Mouse (Mus musculus): ENCODE data around the gene Pcyt1a.
A peak's percentile ranks its signal among the peaks of the same experiment; 100 is the strongest.
"Not testable (repeated sequence)": the region's sequence is repeated elsewhere in the genome, so short reads cannot be mapped to it uniquely, and the experiment has no call there.

Pcyt1a gene

DNA sequence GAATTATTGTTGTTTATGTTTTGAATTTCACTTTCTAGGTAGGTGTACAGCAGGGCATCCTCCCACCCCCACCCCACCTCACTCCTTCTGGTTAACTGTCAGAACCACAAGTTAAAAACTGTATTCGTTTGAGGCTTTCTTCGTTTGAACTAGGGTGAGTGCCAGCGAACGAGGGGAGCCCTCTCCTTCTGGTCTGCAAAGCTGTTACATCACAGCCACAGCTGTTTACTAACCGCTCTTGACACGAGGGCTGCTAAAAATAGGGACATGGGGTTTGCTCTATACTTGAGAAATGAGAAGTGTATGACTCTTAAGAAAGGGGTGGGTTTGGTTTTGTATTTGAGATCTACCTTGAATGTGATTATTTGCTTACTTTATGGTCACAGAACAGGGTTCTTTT lies 3.3 kb downstream of the Pcyt1a start:
- DNase-seq: no peak

DNA sequence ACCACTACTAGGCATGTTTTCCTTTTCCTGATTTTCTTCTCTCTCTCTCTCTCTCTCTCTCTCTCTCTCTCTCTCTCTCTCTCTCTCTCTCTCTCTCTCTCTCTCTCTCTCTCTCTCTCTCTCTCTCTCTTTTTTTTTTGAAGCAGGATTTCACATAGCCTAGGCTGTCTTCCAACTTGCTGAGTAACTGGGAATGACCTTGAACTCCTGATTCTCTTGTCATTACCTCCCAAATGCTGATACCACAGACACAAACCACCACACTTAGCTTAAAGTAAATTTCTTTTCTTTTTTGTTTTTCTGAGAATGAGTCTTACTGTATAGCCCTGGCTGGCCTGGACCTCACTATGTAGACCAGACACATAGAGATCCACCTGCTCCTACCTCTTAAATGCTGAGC lies 4.0 kb downstream of the Pcyt1a start:
- no peak for DNase-seq

DNA sequence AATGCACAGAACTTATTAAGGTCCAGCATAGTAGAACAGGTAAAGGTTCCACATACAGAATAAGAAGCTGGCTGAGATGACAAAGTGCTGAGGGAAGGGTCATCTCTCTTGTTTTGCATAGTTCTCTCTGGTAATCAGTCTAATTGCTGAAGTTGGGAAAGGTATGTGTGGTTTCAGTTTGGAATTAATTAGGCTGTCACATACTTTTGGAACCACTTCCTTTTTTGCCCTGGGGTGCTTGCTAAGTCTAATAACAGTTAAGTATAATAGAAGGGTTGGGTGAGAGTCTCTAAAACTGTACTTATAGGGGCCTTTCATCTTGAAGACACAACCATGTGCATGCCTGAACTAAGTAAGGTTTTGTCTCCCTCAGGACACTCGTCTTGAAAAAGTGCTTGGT lies 5.9 kb downstream of the Pcyt1a start:
- DNase-seq: no peak

DNA sequence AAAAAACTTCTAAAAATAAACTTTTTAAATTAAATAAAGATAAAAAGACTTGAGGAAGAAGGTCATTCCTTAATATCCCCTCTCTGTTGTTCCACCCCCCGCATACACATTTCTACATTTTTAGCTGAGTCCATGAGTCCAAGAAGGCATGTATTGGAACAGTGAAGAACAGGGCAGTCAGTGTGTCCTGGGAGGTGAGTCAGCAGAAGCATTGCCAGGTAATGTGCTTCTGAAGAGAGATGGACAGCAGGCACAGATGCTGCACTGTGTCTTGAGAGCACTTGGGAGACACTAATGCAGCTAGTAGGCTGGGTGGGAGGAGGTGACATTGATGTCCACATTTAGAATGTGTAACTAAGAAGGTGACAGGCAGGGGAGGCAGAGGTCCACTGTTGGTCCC lies 6.5 kb downstream of the Pcyt1a start:
- DNase-seq: no peak

DNA sequence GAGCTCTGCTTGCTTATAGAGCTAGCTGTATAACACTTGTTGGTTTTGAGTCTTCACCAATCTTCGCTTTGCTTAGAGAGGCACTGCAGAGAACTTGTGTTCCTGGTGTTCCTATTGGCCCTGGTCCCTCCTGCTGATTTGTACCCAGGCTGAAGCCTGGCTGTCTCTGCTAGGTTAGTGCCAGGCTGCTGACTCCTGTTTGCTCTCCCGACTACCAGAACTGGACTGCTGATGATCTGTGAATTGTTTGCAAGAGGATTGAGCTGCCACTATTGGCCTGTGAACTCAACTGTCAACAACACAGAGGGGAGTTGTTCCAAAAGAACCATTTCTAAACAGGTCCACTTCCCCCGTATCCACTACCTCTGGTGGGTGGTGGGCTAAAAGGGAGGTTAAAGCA lies 10.7 kb downstream of the Pcyt1a start:
- no peak for DNase-seq

DNA sequence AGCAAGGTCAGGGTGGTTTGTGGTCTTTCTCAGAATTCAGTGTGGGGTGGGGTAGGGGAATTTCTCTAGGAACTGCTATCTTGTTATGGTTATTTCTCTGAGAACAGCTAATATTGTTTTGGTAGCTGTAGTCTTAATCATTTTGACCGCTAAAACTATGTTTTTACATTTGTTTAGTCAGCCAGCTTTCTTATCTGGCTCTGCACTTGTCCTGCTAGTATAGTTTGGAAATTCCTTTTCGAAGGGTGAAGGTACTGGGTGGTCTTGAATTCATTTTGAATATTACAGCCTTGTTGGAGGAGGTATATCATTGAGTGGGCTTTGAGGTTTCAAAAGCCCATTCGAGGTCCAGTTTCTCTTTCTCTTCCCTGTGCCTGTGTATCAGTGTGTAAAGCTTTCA lies 13.9 kb downstream of the Pcyt1a start:
- DNase-seq: not testable (repeated sequence)

DNA sequence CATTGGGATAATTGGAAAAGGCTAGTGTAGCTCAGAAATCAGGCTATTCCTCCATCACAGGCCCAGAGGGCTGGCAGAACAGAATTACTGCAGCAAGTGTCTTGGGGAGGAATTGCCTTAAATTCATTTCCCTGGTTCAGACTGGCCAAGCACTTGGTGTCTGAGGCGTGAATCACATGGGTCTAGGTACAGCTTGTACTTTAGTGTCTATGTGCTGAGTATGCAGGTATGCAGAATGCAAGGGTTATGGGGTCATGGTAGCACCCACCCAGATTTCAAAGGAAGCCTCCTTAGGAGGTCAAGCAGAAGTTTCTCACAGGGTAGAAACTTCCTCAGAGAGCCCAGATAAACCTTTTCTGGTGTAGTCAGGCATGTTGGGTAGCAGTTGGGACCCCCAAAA lies 14.8 kb downstream of the Pcyt1a start:
- no peak for DNase-seq

DNA sequence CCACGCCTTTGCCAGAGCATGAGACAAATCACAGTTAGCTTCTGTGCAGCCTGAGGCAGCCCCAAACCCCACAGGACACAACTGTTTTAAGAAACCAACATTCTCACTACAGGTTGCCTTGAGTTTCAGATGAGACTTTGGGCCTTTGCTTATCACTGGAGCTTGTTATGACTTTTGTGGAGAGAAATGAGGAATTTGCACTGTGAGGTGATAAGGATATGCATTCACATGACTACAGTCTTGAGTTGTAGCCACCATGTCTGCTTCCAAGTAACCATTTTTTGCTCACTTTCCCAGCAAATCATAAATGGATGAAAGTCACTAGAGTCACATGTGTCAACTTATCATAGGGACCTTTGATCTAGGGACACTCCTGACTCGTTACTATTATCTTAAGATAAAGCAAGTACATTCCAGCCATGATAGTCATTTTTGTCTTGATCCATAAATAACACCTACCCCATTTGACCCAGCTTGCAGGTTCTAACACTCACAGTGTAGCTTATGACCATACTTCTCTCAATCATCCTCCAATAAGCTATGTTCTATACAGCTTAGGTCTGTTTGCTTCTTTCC lies 15.9 kb downstream of the Pcyt1a start:
- no peak for DNase-seq

DNA sequence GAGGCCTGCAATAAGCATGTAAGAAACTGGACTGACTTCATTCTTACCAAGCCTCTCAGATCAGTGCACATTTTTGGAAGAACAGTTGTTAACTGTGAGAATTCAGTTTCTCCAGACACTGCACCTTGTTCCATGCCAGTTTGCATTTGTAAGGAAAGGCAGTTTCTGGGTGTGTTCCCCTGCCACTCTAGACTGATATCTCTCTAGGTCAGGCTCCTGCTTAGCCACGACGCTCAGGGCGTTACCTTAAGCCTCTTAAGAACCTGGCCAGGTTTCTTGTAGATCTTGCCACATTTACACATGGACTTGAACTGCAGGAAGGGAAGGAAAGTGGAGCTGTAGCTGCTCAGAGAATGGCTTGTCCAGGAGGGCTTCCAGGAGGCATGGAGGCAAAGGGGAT lies 18.9 kb downstream of the Pcyt1a start:
- DNase-seq: no peak

DNA sequence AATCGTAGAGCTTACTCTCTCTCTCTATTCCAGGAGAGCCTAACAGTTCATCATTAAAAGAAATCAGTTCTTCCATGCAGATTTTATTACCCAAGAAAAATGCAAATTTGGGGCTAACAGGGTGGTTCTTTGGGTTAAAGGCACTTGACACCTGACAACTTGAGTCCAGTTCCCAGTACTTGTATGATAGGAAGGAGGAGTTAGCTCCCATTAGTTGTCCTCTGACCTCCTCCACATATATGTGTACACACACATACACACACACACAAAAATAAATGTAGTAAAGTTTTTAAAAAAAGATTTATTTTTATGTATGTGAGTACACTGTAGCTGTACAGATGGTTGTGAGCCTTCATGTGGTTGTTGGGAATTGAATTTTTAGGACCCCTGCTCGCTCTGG lies 19.4 kb downstream of the Pcyt1a start:
- no peak for DNase-seq

DNA sequence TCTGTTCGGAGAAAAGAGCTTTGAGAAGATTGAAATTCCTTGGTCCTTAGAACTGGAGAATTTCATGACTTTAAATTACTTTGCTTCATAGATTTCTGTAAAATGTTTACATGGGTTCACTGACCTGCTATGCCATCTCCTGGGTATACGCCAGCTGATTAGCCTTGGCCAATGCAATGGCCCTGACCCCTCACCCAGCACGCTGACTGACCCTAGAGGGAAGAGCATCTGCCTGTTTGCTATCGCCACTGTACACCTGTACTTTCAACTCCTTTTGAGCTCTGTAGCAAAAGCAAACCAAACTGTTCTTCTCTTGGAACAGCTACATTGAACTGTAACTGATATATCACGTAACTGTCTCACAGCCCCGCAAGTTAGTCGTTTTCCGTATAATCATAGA lies 22.4 kb downstream of the Pcyt1a start:
- no peak for DNase-seq

DNA sequence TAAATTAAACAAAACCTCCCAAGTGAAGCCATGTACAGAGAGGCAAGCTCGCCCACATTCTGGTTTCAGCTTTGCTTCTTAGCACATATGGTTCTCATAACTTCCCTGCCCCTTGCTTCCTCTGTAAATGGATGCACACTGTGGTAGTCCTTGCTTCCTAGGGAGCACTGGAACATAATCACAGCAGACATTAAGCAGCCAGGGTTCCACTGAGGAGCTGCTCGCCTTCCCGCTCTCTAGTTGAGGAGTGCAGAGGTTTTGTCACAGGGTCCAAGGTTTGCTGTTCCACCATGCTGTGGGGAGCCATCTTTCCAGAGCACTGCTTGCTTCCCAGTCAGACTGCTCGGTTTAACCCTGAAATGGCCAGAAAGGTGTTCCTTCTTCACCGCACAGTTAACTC lies 23.9 kb downstream of the Pcyt1a start:
- no peak for DNase-seq

DNA sequence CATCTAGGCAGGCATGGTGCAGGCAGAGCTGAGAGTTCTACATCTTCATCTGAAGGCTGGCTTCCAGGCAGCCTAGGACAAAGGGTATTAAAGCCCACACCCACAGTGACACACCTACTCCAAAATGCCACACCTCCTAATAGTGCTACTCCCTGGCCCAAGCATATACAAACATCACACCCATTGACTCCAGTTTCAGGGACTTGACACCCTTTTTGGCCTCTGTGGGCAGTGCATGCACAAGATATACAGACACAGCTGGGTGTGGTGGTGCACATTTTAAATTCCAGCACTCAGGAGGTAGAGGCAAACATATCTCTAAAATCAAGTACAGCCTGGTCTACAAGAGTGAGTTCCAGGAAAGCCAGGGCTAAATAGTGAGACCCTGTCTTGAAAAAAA lies 25.4 kb downstream of the Pcyt1a start:
- DNase-seq: no peak

DNA sequence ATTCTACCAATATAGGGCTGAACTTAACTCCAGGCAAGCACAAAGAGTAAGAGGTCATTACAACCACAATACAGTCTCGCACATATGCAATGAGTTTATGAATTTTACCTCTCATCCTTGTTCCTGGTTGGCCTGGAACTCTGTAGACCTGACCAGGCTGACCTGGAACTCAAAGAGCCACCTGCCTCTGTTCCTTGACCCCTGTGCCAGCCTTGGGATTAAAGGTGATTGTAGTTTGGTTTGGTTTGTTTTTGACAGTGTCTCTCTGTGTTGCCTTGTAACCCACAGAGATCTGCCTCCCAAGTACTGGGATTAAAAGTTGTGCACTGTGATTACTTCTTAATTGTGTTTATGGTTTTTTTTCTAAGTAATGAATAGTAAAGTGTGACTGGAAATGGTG lies 26.0 kb downstream of the Pcyt1a start:
- DNase-seq: no peak

DNA sequence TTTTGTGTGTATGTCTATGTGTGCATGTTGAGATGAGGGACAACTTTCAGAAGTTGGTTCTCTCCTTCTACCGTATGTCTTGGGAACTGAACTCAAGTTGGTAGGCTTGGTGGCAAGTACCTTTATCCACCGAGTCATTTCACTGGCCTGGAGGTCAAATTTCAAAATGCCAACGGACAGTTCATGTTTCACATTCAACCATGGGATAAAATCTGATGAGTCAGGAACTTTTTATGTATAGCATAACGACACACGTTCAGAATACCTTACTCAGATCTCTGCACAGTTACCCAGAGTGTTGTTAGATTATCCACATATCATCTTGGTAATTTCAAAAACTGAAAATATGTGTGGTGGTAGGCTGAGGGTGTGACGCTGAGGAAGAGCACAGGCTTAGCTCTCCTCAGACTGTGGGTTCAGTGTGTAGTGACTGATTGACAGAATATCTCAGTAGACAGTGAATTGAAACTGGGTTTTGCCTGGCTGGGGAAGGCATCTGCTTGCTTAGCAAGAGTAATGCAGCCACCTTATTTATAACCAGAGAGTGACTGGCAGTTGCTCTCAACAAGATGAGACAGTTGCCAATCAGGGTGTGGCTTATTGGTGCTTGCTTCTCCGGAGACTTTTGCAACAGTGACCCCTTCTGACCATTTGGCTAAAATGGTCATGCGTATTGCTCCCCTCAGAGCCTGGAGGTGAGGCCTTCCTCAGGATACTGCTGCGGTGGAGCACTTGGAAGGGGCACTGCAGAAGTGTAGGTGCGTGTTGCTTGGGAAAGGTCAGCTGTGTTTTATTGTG lies 27.1 kb downstream of the Pcyt1a start:
- DNase-seq: peak; percentile 46 to 68

DNA sequence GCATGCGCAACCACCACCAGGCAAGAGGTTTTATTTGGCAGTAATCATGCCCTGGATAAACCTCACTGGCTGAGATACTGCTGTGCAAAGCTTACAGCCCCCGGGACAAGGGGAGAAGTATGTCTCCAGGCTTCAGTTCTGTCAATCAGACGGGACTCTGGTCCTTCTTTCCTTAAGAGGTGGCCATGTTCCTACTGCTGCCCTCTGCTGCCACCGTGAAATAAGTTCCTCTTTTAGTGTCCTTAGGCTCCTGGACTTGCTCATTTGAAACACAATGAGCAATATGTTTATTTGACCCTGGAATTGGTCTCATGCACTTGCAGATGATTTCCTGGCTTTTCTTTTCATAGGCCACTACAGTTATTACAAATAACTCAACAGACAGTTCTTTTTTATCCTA lies 29.8 kb downstream of the Pcyt1a start:
- DNase-seq: no peak

DNA sequence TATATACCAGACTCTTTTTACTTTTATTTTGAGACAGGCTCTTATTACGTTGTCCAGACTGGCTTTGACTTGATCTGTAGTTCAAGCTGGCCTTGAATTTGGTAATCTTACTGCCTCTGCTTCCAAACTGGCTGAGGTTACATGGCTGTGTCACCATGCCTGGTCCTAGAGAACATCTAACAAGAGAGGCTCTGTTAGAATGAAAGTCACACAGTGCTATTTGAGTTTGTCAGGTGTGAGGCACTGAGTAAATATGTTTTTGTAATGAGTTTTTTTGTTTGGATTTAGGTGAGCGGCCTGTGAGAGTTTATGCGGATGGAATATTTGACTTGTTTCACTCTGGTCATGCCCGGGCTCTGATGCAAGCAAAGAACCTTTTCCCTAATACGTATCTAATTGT lies 31.0 kb downstream of the Pcyt1a start:
- DNase-seq: no peak

DNA sequence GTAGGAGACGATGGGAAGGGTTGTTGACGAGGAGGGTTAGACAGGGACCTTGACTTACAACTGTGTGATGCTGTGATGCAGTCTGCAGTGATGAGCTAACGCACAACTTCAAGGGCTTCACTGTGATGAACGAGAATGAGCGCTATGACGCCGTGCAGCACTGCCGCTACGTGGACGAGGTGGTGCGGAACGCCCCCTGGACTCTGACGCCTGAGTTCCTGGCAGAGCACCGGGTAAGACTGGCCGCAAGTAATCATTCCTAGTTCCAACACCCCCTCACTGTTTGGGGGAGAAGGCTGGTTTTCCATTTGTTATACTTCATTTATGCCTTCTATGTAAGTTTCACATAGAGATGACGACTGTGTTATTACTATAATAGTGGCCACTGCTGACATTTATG lies 32.2 kb downstream of the Pcyt1a start:
- no peak for DNase-seq

DNA sequence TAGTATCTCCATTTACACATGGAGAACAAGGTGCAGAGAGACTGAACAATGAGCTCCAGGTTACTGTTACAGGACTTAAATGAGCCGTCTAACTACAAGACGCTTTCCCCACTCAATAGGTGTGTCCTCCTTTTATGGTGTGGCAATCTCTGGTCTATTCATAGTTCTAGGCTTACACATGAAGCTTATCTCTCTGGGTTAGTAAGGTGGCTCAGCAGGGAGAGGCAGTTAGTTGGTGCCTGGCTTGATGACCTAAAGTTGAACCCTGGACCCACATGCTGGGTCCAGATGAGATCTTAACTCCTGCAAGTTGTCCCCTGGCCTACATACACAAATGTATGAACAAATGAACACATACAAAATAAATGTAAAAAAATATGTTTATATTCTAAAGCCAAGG lies 32.7 kb downstream of the Pcyt1a start:
- no peak for DNase-seq

DNA sequence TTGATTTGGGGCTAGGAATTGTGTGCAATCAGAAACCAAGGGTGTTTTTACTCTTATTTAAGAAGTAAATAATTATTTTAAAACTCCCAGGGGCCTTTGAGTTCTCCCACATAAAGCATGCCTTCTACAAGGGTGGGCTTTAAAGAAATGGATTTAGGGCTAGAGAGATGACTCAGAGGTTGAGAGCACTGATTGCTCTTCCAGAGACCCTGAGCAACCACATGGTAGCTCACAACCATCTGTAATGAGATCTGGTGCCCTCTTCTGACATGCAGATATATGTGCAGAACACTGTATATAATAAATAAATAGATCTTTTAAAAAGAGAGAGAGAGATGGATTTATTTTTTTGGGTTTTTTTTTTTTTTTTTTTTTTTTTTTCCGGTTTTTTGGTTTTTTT lies 34.2 kb downstream of the Pcyt1a start:
- DNase-seq: no peak

DNA sequence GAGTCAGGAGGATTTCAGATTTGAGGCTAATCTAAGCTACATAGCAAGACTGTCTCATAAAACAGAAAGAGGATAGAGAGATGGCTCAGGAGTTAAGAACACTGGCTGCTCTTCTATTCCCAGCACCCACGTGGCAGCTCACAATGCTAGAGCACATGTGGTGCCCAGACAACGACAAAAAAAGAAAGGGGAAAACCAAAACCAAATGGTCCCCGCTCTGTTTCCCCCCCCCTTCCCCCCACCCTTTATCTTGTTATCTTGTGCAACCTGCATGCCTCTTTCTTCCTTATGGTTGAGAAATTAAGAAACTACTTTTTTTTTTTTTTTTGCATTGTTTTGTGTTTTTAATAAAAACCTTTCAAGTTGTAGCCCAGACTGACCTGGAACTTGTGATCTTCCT lies 37.8 kb downstream of the Pcyt1a start:
- no peak for DNase-seq

DNA sequence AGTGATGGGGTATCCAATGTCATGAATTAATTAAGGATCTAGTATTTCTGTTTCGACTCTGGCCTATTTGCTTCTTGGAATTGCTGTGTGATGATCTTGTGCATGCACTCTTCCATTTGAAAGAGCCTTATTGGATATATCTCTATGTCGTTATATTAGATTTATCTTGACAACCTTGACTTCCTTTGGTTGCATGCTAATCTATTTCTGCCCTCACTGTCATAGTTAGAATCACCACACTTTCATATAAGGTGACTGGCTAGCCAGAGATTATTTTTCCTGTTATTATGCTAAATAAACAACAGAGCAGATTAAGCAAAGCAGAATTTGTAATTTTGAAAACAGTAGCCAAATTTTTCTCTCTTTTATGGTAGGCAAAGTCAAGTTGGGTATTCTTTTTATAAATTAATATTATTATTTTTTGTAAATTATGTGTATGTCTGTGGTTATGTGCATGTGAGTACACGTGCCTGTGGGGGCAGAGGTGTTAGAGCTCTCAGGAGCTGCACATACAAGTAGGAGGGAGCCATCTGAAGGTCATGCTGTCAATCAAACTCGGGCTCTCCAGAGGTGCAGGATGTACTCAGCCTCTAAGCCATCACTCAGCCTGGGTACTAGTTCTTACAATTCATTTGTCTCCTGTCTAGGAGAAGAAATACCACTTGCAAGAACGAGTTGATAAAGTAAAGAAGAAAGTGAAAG lies 38.8 kb downstream of the Pcyt1a start:
- DNase-seq: no peak

DNA sequence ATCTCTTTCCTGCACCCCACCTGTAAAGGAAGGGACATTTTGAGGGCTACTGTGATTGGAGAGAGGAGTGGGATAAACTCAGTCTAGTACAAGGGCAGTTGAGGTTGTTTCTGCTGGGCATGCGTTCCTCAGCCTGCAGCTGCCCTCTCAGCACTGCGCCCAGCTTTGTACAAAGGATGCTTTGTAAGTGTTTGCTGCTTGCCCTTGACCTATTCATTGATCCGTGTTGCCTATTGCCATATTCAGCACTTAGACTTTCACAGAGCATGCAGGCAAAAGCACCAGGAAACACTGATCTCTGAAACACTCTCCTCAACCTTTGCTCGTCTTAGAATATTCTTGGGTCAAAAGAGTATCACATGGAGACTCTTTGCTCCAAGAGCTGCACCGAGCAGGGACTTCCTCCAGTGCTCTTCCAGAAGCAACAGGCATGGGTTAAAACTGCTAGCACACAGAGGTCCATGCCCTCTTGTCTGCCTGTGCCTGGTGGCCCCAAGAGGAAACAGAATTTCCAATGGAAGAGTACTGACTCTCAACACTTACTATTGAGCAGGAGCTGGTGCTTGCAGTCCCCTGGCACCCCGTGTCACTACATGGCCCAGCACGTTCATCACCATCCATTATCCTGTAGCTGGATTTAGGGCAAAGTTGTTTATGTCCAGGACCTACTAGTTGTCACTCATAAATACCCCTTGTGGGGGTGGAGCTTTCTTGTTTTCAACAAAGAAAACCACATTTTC lies 41.7 kb downstream of the Pcyt1a start:
- no peak for DNase-seq

DNA sequence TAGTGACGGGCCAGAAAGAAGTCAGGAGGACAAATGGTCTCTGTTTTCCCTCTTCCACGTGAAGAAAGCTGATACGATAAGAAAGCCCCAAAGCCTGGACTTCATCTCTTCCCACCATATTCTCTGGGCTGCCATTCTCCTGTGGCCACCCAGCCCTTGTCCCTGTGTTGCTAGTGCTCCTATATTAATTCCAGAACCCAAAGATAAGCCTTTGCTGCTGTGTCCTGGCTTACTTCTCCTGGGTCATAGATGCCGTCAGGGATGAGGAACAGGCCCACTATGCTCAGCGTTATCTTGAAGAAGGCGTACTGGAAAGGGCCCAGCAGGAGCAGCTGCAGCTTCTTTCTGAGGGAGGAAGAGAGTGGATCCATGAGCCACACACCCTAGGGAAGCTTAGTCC lies 46.6 kb downstream of the Pcyt1a start:
- no peak for DNase-seq

All from cerebellum, postnatal 25 days (tissue).